Mouse (Mus musculus) neural tube, embryonic 11.5 days (tissue): ENCODE measurements at regions not wholly inside any gene's neighbourhood (a gene's known extent, or its start where the extent isn't known, plus 50 kb on each side); places are given as distances from the start of the nearest gene placed in this dataset.
"Not testable (repeated sequence)": the region's sequence is repeated elsewhere in the genome, so short reads cannot be mapped to it uniquely, and the experiment has no call there.

ENCODE experiments used
- ATAC-seq: fragments of 200-750 bp; cut with Nextera tagmentation; 2 replicates; pipeline ENCODE4 v1.8.0; 2017; ENCODE audit warnings: moderate number of reproducible peaks, mild to moderate bottlenecking, moderate TSS enrichment, moderate library complexity; ENCODE audit not compliant: insufficient read depth, low FRiP score, low TSS enrichment
- DNase-seq: peaks from one replicate; pipeline ENCODE4 v3.0.0-alpha.2; 2015; ENCODE audit warnings: low spot score
- H3K27ac ChIP-seq: fragments of 300-500 bp; sonication (generic); 2 replicates; pipeline ENCODE4 v1.5.1; 2014; ENCODE audit warnings: low read depth, mild to moderate bottlenecking, low read length
- H3K27me3 ChIP-seq: fragments of 300-500 bp; sonication (generic); 2 replicates; pipeline ENCODE4 v1.6.1; 2014; ENCODE audit warnings: mild to moderate bottlenecking, low read length, mixed read lengths; ENCODE audit not compliant: control insufficient read depth, insufficient read depth
- H3K36me3 ChIP-seq: fragments of 300-500 bp; sonication (generic); 2 replicates; pipeline ENCODE4 v1.6.1; 2014; ENCODE audit warnings: mild to moderate bottlenecking, low read length, moderate library complexity, mixed read lengths; ENCODE audit not compliant: control insufficient read depth, insufficient read depth
- H3K4me1 ChIP-seq: fragments of 300-500 bp; sonication (generic); 2 replicates; pipeline ENCODE4 v1.6.1; 2014; ENCODE audit warnings: low read length, mixed read lengths; ENCODE audit not compliant: control insufficient read depth, insufficient read depth
- H3K4me2 ChIP-seq: fragments of 300-500 bp; sonication (generic); 2 replicates; pipeline ENCODE4 v1.6.1; 2014; ENCODE audit warnings: low read depth, mild to moderate bottlenecking, moderate library complexity
- H3K4me3 ChIP-seq: fragments of 300-500 bp; sonication (generic); 2 replicates; pipeline ENCODE4 v1.5.1; 2014; ENCODE audit warnings: low read depth, low read length
- H3K9ac ChIP-seq: fragments of 300-500 bp; sonication (generic); 2 replicates; pipeline ENCODE4 v1.6.1; 2014; ENCODE audit warnings: mild to moderate bottlenecking, low read length
- H3K9me3 ChIP-seq: fragments of 300-500 bp; sonication (generic); 2 replicates; pipeline ENCODE4 v1.6.1; 2016; ENCODE audit warnings: low read length; ENCODE audit not compliant: control insufficient read depth
- WGBS: fragments of 180-500 bp; shearing (Covaris S2); extraction: QIAGEN DNeasy Blood & Tissue Kit; methylation state at CpG from one replicate; pipeline ENCODE4 v1.1.7; 2014; 5-methylcytosine and 5-hydroxymethylcytosine counted together

DNA sequence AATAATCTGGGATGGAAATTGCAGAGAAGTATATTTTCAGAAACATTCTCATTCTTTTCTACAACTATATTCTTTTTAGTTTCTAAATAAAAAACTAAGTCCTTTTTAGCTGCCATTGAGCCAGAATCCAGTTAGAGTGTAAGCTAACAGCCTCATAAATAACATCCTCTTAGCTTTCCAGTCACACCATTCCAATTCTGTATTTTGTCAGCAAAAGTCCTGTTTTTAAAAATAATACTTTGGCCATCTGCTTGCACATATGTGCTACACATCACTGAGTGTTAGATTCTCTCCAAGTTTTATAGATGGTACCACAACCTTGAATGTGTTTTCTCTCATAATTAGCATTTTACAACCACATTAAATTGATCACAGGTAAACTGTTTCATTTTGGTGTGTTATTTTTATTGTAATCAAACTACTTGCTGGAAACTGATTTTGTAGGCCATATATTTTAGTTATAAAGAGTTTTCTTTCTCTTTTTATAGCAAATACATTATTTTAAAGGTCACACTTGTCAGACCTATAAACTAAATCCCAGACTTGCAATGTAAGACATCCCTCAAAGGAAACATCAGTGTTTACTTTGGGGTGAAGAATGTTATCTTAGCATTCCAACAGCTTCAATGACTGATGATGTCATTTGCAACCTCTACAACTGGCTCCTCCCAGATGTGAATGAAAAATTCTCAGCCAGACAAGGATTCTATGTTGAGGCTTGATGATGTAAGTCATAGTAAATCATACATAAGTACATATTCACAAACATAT is 1878.9 kb upstream of the Flrt2 start:
- Histone ChIP-seq H3K27ac (no peak overlapping the region), H3K27me3 (no peaks in the 10 kb centered on the region), H3K36me3 (no peaks in the 10 kb centered on the region), H3K9ac (no peak overlapping the region), H3K9me3 (no peaks in the 10 kb centered on the region), H3K4me2 (no peak overlapping the region), H3K4me3 (no peak overlapping the region), H3K4me1 (no peaks in the 10 kb centered on the region)
- ATAC-seq (no peak), DNase-seq (no peak)

DNA sequence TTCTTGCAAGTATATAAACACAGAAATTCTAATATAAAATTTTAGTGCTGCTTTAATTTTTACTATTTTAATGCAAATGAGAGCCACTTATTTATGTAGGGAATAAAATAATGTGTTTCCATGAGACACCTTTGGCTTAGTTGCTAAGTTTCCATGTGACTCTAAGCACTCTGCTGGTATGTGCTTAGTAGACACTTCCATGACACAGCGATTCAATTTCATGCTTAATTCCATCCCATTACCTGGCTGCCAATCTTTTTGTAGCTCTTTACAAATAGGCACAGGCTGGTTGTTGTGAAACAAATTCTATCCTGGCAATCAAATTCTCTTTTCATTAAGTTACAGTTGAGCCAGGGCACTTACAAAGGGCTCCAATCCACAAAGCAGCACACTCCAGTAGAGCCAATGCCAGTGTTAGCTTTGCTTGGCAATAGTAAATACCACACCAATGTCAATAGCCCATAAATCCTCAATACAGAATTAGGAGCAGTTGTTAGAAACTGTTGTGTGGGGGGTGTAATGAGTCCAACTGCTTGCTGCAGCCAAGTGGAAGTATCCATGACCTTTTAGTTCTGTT is 1841.0 kb upstream of the Flrt2 start:
- H3K27me3 ChIP-seq: no peaks in the 10 kb centered on the region
- no peaks in the 10 kb centered on the region for H3K9me3 ChIP-seq
- no peaks in the 10 kb centered on the region for H3K36me3 ChIP-seq
- no peaks in the 10 kb centered on the region for H3K4me1 ChIP-seq
- no peak overlapping the region for H3K4me3 ChIP-seq
- no peak overlapping the region for H3K9ac ChIP-seq
- H3K4me2 ChIP-seq: no peak overlapping the region
- no peak overlapping the region for H3K27ac ChIP-seq
- peak; percentile 65; the same call in 1 of the 2 replicates for ATAC-seq
- 50% methylated on average over 1 of the region's 1 CpGs for WGBS
- no peak for DNase-seq

DNA sequence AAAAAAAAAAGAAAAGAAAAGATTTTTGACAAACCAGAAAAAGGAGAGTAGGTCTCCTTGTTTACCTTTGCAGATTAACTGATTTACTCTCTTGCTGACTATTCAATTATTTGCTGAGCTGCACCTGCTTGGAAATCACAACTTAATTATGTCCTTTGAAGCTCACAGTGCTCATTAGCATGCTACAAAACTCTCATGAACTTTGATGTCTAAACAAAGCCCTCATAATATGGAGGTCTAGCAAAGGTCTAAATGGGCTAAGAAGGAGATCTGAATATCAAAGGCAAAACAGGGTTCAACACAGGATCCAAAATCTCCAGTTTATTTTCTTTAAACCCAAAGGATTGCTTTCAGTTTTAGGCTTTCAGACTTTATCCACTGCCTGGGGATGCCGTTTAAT is 1840.4 kb upstream of the Flrt2 start:
- no peaks in the 10 kb centered on the region for H3K9me3 ChIP-seq
- no peak overlapping the region for H3K27ac ChIP-seq
- H3K4me2 ChIP-seq: no peak overlapping the region
- no peak for ATAC-seq
- no peaks in the 10 kb centered on the region for H3K4me1 ChIP-seq
- H3K4me3 ChIP-seq: no peak overlapping the region
- H3K27me3 ChIP-seq: no peaks in the 10 kb centered on the region
- H3K9ac ChIP-seq: no peak overlapping the region
- no peak for DNase-seq
- WGBS: 57% methylated on average over 1 of the region's 1 CpGs
- no peaks in the 10 kb centered on the region for H3K36me3 ChIP-seq

DNA sequence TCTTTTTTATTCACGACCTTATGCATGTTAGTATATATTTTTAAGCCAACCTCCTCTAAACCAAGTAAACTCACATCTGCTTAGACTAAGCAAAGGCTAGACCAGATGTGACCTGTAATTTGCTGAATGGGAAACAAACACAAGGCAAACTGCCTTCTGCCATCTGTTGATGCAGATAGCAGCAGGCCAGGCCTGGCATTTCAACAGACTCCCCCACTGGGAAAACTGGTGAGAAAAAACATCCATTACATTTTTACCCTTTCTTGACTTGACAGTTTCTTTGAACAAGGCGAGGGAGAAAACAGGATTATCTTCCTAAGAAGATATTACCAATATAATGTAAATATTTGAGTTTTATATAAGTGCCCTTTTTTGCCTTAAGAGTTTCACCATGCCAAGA is 1806.1 kb upstream of the Flrt2 start:
- no peak for DNase-seq
- Histone ChIP-seq H3K9me3 (no peaks in the 10 kb centered on the region), H3K36me3 (no peaks in the 10 kb centered on the region), H3K4me1 (no peaks in the 10 kb centered on the region), H3K9ac (no peak overlapping the region), H3K27ac (no peak overlapping the region), H3K4me2 (no peak overlapping the region), H3K4me3 (no peak overlapping the region), H3K27me3 (no peaks in the 10 kb centered on the region)
- 51% methylated on average over 2 of the region's 2 CpGs for WGBS
- ATAC-seq: no peak

DNA sequence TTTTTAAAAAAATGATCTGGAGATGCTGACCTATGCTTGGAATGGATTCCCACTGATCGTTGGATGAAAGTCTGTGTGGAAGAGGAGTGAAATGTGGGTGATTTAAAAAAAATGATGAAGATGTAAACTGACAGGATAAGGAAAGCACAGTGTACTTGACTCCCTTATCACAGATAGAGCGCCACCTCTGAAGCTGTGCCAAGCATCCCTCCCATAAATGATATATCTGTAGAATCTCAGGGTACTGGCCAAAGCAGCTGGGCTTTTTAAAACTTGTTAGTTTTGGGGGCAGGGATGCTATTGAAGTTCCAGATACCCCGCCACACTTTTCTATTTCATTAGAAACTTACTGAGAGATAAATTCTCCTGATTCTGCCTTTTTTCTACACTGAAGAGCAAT is 1801.9 kb upstream of the Flrt2 start:
- H3K4me2 ChIP-seq: no peak overlapping the region
- no peak overlapping the region for H3K27ac ChIP-seq
- H3K9ac ChIP-seq: no peak overlapping the region
- H3K4me3 ChIP-seq: no peak overlapping the region
- WGBS: 79% methylated on average over 3 of the region's 3 CpGs
- no peaks in the 10 kb centered on the region for H3K4me1 ChIP-seq
- H3K9me3 ChIP-seq: no peaks in the 10 kb centered on the region
- ATAC-seq: no peak
- no peaks in the 10 kb centered on the region for H3K36me3 ChIP-seq
- no peaks in the 10 kb centered on the region for H3K27me3 ChIP-seq
- DNase-seq: no peak

DNA sequence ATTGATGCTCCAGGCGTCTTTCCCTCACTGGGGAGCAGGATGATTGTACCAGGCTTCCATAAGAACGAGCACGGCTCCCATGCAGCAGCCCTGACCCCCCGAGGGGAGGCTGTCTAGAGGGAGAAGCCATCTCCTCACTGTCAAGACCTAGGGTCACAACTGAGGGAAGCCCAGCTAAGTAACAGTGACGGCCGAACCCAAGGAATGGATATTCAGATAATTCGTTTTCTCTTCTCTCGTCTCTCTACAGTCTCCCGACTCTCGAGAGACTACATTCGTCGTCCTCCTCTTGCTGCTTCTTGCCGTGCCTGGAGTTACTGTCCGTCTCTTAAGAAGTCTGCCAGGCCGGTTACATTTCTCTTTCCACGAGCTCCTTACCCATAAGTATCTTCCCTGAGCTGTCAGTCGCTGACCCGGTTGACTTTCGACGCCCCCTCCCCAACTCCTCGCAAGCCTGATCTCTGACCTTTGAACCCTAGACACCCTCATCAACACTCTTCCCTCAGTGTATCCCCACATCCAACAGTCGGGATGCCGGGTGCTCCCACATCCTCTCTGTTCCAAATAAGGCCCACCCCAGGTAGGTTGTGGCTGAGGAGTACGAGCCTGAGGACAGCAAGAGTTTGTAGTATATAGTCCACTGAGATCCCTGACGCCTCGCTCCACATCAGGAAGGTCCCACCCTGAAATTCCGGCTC is 1763.3 kb upstream of the Flrt2 start:
- H3K4me1 ChIP-seq, H3K9ac ChIP-seq, H3K27me3 ChIP-seq, H3K4me3 ChIP-seq, H3K36me3 ChIP-seq, DNase-seq, H3K9me3 ChIP-seq, H3K27ac ChIP-seq, H3K4me2 ChIP-seq: not testable (repeated sequence)
- ATAC-seq: peak; percentile 27; the same call in 1 of the 2 replicates
- WGBS: 100% methylated on average over 1 of the region's 27 CpGs

DNA sequence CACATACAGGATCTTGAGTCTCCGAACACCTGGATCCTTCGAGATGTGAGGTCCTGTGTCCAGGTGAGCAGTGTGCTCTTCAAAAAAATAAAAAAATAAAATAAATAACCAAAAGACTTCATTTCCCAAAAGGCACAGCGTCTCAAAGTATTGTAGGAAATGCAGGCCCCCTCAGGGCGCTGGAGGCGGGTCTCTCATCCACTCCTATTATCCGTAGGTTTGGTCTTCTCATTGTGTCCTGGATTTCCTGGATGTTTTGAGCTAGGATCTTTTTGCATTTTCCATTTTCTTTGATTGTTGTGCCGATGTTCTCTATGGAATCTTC is 1762.8 kb upstream of the Flrt2 start:
- not testable (repeated sequence) for H3K4me2 ChIP-seq, H3K4me1 ChIP-seq, DNase-seq, H3K27ac ChIP-seq, H3K36me3 ChIP-seq, H3K27me3 ChIP-seq, H3K9me3 ChIP-seq, H3K4me3 ChIP-seq, H3K9ac ChIP-seq
- WGBS: 96% methylated on average over 4 of the region's 7 CpGs
- 0 out of 2 replicates have a peak, but pooled peaks have one; percentile 6 for ATAC-seq

DNA sequence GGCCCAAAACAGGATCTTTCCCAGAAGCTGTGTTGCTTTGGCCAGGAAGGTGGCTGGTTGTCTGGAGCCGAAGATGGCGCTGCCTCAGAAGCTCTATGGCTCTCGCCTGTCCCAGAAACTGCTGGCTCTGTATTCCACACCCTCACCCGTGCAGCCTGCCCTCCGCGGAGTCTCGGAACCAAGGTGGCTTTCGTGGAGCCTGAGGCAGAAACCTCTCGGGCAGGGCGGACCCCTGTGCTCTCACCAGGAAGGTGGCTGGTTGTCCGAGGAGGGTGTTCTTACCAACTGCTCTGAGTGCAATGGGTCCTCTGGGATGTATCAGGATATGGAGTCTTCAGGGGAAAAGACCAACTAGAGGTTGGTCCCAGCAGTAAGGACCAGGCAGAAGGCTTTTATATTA is 1761.8 kb upstream of the Flrt2 start:
- H3K9me3 ChIP-seq, H3K4me3 ChIP-seq, H3K36me3 ChIP-seq, H3K4me2 ChIP-seq, DNase-seq, ATAC-seq, H3K27me3 ChIP-seq, H3K9ac ChIP-seq, H3K27ac ChIP-seq, H3K4me1 ChIP-seq: not testable (repeated sequence)
- WGBS: 92% methylated on average over 11 of the region's 11 CpGs

DNA sequence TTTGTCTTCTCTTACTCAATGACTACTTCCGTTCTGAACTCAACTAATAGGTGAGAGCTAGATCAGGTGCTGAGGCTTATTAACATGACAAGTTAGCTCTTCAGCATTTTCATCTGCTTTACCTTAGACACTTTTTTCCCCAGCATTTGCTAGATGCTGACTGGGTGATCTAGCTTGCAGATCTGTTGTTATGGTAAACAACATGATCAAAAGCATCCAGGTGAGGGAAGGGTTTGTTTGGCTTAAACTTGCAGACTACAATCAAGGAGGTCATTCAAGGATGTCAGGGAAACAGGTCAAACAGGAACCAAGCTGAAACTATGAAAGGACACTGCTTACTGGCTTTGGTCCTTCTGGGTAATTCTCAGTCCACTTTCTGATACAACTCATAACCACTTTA is 1731.2 kb upstream of the Flrt2 start:
- ATAC-seq (no peak), DNase-seq (no peak)
- no peaks in the 10 kb centered on the region for H3K27me3 ChIP-seq
- H3K27ac ChIP-seq: no peak overlapping the region
- H3K4me2 ChIP-seq: no peak overlapping the region
- H3K36me3 ChIP-seq: no peaks in the 10 kb centered on the region
- no peaks in the 10 kb centered on the region for H3K4me1 ChIP-seq
- no peak overlapping the region for H3K9ac ChIP-seq
- 79% methylated on average over 1 of the region's 1 CpGs for WGBS
- H3K9me3 ChIP-seq: no peaks in the 10 kb centered on the region
- no peak overlapping the region for H3K4me3 ChIP-seq
